Mouse (Mus musculus) liver, adult 2 months (tissue): ENCODE measurements at regions not wholly inside any gene's neighbourhood (a gene's known extent, or its start where the extent isn't known, plus 50 kb on each side); places are given as distances from the start of the nearest gene placed in this dataset.

Source experiments
- CTCF ChIP-seq: fragments of 200-500 bp; IDR thresholded peaks from 2 replicates; pipeline ENCODE4 v1.5.1; 2011; ENCODE audit warnings: low read depth, low read length, control low read depth
- POLR2A ChIP-seq: fragments of 200-500 bp; IDR thresholded peaks from 2 replicates; pipeline ENCODE4 v1.6.1; 2011; ENCODE audit warnings: low read length, control low read depth; ENCODE audit not compliant: insufficient read depth; ENCODE audit errors: extremely low read depth

DNA sequence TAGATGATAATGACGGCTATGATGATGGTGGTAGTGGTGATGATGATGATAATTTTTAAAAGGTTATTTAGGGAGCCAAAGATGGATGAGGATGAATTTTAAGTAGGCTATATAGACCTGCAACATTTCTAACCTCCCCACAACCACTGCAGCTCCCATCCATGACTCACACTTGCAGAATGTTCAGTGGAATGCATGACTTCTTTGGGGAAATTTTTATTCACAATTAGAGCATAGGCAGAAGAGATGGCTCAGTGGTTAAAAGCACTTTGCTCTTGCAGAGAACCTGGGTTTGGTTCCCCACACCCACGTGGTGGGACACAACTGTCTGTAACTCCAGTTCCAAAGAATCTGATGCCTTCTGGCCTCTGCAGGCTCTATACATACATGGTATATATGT is 329.5 kb downstream of the Pdcd6ip start:
- TF ChIP-seq CTCF = no peak
- no peak for TF ChIP-seq POLR2A
